Mouse (Mus musculus) retina, postnatal 1 day (tissue): Measurements from ENCODE around the gene Zscan5b.
"Not testable (repeated sequence)": the region's sequence is repeated elsewhere in the genome, so short reads cannot be mapped to it uniquely, and the experiment has no call there.

Experiments used
- DNase-seq: peaks from one replicate; pipeline ENCODE4 v3.0.0-alpha.2; 2012

Gene Zscan5b

DNA sequence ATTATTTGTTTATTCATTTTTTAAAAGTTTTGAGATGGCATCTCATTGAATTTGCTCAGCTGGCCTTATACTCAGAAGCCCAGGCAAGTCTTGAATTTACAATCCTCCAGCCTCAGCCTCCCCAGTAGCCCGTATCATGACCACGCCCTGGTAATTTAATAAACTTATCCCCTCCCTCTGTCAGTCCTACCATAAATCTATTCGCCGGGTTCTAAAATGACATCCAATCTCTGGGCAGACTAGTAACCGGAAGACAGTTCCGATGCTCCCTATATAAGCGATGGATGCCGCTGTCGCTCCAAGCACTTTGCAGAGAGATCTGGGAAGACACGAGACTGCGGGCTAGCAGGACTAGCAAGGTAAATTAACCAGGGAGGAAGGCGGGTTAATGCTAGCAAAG is at the start of gene Zscan5b:
Gene Zscan5b, plus strand, starts transcription at position 301 of the 400 bp plus-strand sequence.
- no peak for DNase-seq

DNA sequence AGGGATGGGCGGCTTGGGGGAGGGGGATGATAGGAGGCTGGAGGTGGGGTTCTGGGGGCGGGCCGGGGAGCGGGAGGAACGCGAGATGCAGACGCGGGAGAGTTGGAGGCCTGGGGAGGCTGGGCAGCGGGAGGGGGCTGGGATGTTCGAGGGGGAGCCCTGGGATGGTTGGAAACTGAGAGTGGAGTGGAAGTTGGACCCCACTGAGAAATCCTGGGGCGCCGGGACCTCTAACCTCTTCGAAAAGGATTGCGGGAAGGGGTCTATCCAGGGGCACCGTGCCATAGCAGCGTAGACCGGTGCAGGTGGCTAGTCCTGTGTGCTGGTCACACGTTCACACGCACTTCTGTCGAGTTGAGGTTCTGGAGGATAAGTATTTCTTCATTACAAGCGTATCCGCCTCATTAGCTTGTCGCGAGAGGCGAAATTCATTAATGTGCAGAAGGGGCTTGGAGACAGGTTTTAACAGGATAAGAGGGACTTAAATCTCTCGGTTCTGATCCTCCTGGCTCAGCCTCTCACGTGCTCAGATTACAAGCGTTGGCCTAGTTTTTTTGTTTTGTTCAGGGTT is 49.3 kb upstream of the Zscan5b start:
- peak; percentile 86 for DNase-seq

DNA sequence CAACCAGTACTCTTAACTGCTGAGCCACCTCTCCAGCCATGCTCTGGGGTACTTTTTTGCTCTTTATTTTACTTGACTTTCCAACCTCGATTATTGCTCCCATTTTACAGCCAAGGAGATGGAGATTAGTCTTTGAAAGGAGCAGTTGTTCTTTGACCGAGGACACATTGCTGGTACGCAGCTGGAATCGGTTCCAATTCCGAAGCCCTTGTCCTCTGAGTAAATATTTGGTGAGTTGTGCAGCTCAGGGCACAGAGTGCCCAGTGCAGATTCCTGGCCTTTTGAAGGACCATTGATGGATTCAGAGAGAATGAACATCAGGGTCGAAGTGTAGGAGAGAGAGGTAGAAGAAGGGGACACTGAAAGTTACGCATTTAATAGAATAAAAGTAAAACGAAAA is 48.2 kb upstream of the Zscan5b start:
- DNase-seq, result no peak

- not testable (repeated sequence) for DNase-seq
Measured at GRCm38 (mm10) chr7:6174365-6174987, 47.6 kb upstream of the Zscan5b start.

- no peak for DNase-seq
Measured at GRCm38 (mm10) chr7:6179013-6179412, 43.1 kb upstream of the Zscan5b start.

GRCm38 (mm10) chr7:6182882-6183281 is 39.2 kb upstream of the Zscan5b start:
- DNase-seq, result no peak

DNA sequence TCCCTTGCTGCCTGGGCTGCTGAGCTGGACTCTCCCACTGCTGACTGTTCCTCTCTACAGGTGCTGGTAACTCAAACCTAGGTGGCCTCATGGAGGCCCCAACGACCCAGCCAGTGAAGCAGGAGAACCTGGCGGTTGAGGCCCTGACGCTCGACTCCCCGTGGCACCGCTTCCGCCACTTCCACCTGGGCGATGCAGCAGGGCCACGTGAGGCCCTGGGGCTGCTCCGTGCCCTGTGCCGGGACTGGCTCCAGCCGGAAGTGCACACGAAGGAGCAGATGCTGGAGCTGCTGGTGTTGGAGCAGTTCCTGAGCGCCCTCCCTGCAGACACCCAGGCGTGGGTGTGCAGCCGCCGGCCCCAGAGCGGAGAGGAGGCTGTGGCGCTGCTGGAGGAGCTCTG is 38.3 kb upstream of the Zscan5b start:
- DNase-seq, result no peak

DNA sequence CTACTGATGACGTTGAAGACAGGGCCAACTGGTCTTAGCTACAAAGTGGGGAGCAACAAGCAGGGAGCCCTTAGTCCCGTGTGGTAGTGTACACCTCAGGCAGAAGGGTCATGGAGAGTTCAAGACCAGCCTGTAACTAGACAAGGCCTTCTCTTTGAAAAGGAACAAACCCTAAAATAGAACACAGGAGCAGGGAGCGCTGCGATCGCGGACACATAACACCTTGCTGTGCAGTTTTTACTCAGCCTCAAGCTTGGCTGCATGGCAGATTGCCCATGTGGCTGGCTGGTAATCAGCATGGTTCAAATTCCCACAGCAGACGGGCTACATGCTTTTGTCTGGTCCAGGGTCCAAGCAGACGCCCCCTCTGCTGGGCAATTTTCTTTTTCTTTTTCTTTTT is 37.6 kb upstream of the Zscan5b start:
- no peak for DNase-seq

GRCm38 (mm10) chr7:6185391-6185790 is 36.7 kb upstream of the Zscan5b start:
- no peak for DNase-seq

DNA sequence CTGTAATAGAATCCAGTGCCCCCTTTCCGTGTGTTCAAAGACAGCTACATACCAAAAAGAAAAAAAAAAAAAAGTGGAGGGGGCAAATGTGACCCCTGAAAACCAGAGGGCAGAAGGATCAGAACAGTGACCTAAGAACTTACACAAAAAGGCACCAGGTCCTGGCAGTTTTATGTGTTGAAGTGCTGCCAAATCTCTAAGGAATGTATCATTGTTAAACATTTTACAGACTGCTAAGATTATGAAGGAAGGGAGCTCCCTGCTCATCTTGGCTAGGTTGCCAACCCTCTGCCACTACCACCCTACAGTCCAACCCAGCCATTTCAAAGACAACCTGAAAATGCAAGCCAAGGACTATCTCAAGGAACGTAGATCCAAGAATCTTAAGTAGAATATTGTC is 35.9 kb upstream of the Zscan5b start:
- no peak for DNase-seq

DNA sequence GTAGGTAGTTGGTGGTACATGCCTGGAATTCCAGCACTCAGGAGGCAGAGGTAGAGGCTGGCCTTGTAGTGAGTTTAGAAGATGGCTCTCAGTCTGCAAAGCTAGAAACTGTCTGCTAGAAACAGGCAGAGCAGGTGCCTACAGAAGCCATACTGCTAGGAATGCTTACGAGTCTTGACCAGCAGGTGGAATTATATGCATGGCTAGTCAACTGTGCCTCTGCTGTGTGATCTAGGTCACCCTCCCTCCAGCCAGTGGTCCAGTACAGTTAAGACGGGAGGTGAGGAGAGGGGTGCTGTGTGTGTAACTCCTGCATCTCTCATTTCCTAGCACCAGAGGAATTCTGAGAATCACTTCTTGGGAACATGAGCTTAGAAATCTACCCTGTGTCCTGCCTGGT is 35.3 kb upstream of the Zscan5b start:
- DNase-seq, result no peak

- no peak for DNase-seq
Measured at GRCm38 (mm10) chr7:6189542-6189941, 32.5 kb upstream of the Zscan5b start.

- peak; percentile 78 for DNase-seq
Measured at GRCm38 (mm10) chr7:6191376-6191775, 30.7 kb upstream of the Zscan5b start.

DNA sequence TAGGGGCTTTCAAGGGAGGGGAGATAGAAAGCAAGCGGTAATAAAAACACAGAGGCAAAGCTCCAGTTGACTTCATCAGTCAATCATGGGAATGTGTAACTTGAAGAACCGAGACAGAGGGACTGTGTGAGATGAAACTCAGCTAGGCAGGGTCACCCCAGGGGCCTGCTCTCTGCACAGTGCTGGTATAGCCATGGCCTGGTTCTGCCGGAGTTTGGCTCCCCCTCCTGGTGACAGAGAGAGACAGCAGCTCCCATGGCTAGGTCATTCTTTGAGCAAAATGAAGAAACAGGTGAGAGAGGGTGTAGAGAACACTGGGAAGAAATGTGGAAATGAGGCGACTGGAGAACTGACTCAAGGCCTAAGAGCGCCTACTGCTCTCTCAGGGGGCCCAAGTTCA is 27.9 kb upstream of the Zscan5b start:
- DNase-seq, result peak; percentile 80

DNA sequence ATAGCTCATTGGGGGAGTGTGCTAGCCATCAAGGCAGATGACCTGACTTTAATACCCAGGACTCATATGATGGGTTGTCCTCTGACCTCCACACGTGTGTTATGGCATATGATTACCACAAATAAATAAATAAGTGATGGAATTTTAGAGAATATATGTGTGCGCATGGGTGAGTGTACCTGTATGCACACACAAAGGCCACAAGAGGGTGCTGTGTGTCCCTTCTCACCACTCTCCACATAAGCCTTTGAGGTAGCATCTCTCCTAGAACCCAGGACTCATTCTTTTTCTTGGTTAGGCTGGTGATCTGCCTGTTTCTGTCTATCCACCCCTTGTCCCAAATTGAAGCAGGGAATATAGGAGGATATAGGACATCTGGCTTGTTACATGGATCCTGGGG is 26.3 kb upstream of the Zscan5b start:
- DNase-seq, result no peak

DNA sequence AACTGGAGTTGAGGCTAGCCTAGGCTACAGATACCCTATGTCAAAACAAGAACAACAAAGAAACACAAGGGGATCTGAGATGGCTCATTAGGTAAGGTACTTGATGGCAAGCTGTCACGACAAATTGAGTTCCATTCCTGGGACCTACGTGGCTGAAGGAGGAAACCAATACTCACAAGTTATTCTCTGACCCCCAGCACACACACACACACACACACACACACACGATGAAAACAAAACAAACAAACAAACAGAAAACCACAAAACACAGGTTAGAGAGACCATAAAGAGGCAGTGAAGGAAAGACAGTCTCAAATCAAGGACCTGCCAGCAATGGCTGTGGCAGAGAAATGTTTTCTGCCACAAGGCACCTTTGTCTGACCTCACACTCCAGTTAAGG is 25.3 kb upstream of the Zscan5b start, which contains the start of gene Galp:
Gene Galp, plus strand, starts transcription at position 301 of the 400 bp plus-strand sequence.
- no peak for DNase-seq

DNA sequence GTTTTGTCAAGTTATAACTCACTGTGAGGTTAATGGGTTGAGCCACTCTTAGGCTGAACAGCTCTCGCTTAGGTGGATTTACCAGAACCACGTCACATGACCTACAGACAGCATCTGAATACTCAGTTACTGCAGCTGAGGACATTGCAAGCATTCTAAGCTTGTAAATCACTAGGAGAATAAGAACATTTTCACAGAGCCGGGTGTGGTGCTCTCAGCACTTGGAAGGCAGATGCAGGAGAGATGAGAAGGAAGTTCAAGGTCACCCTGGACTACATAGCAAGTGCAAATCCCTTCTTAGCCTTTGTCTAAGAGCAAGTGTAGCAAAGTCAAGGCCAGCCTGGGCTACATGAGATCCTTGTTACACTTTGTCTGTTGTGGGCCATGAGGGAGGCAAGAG is 17.9 kb upstream of the Zscan5b start:
- no peak for DNase-seq

DNA sequence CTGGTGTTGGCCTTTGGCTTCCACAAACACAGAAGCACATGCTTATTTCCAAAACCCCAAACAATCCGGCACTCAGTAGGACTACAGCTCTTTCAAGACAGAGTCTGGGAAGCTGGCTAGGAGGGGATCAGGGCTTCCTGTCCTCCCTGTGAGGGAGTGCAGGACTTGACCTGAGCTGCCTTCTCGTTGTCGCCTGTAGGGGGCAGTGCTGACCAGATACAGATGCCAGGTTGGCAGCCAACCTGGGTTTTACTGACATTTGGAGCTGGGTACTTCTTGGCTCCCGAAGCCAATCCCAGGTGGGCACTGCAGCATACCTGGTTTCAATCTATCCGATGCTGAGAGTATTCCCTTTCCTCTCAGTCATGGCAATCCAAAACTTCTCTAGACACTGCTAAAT is 8.9 kb upstream of the Zscan5b start:
- DNase-seq, result no peak

DNA sequence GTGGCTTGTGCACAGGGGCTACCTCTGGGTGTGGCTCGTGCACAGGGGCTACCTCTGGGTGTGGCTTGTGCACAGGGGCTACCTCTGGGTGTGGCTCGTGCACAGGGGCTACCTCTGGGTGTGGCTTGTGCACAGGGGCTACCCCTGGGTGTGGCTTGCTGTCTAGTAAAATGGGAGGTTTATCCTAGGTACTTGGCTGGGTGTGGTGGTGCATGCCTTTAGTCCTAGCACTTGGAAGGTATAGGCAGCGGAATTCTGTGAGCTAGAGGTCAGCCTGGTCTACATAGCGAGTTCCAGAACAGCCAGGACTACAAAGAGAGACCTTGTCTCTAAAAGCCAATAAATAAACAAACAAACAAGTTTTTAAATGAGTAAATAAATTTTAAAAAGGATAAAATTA is 7.4 kb upstream of the Zscan5b start:
- not testable (repeated sequence) for DNase-seq

GRCm38 (mm10) chr7:6220147-6220546 is 1.9 kb upstream of the Zscan5b start:
- no peak for DNase-seq

DNA sequence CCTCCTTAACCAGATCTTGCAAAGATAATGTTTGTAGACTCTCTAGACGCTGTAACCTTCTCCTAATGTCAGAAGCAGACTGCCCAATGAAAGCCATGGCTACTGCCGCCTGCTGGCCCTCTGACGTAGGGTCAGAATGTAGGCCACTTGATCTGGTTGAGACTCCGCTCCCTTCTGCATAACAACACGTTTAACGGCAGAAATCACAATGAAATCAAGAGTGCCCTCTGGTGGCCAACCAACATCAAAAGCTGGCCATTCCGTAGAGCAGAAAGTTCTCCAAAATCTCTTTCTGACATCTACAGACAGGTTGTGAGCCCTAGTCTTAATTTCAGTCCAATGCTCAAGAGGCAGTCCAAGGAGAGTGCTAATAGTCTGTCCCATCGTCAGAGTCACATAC is 6.4 kb downstream of the Zscan5b start:
- peak; percentile 32 for DNase-seq

DNA sequence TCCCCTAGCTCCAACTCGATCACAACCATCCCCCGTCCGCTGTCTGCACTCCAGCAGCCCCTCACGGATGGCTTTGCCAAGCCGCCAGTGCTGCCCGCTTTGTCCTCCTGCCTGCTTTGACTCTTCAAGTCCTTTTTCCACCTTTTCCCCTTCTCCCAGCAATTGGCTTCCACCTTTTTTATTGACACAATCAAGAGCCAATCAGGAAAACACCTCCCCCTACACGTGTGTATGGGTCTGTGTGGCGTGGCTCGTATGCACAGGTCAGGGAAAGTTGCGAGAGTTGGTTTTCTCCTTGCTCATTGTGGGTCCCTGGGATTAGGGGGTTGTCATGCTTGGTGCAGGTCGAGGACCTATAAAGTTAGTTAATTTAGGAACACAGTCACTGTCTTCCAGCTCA is 17.7 kb downstream of the Zscan5b start:
- no peak for DNase-seq

GRCm38 (mm10) chr7:6240841-6241425 is 18.9 kb downstream of the Zscan5b start:
- peak; percentile 68 for DNase-seq
